In the genomic region with DNA sequence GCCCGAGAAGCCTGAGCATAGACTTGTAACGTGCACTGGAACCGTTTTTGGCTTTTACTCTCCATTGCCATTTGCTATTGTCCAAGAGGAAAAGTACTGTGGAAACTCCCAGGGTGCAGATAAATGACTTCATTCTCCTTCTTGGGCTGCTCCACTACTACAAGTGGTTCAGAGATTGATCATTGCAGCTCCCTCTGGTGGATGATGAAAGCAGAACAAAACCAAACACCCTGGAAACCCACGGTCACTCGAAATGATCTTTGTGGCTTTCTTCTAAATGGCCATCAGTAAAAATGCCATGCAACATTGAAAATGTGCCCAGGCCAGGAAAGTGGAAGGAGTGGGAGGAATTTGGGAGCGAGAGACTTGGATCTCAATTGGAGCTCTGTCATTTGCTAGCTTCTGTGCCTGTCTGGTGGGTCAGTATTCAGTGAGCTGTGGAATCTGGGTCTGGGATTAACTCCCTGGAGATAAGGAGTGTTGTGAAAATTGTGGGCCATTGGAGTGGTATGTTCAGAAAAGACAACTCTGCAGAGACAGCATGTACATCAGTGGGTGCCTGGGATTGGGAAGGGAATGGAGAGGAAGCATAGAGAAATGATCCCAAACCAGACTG, we compare ENCODE assay signal across 8 mouse cellular contexts.
DNase-seq lines count a peak whose midpoint lies in the region; ATAC-seq and TF ChIP-seq lines count a peak whose summit lies in the region.

No protein-coding gene starts in this region.

- no peak overlapping the region for H3K27ac ChIP-seq in liver, postnatal 0 days (ENCODE audit: low read depth)
- H3K27ac ChIP-seq in liver, embryonic 12.5 days, result no peak overlapping the region
- H3K27ac ChIP-seq in forebrain, postnatal 0 days (ENCODE audit: low read depth, low read length), result no peak overlapping the region
- no peak overlapping the region for H3K27ac ChIP-seq in hindbrain, embryonic 12.5 days

- TF ChIP-seq CTCF in liver, postnatal 0 days (IDR thresholded peaks at IDR 0.05; ENCODE audit: low read depth), result peak; percentile 77
- peak; percentile 81 for TF ChIP-seq CTCF in forebrain, postnatal 0 days (IDR thresholded peaks at IDR 0.05; ENCODE audit: low read depth)

- 27% methylated on average over 6 of the region's 6 CpGs for WGBS in liver, postnatal 0 days (ENCODE audit: insufficient replicate concordance)
- WGBS in liver, embryonic 12.5 days (ENCODE audit: insufficient replicate concordance), result 27% methylated on average over 6 of the region's 6 CpGs
- 19% methylated on average over 6 of the region's 6 CpGs for WGBS in forebrain, postnatal 0 days
- 28% methylated on average over 6 of the region's 6 CpGs for WGBS in hindbrain, embryonic 12.5 days

- no peak overlapping the region for H3K9ac ChIP-seq in liver, postnatal 0 days (replicated peaks)
- H3K9ac ChIP-seq in liver, embryonic 12.5 days, result no peak overlapping the region
- no peak overlapping the region for H3K9ac ChIP-seq in forebrain, postnatal 0 days
- H3K9ac ChIP-seq in hindbrain, embryonic 12.5 days, result no peak overlapping the region

- H3K4me2 ChIP-seq in liver, postnatal 0 days (ENCODE audit: low read depth, low read length), result peak overlapping the region; percentile 49
- no peak overlapping the region for H3K4me2 ChIP-seq in liver, embryonic 12.5 days
- no peak overlapping the region for H3K4me2 ChIP-seq in forebrain, postnatal 0 days (ENCODE audit: low read depth)
- no peak overlapping the region for H3K4me2 ChIP-seq in hindbrain, embryonic 12.5 days (replicated peaks)

- no peaks in the 10 kb centered on the region for H3K27me3 ChIP-seq in liver, postnatal 0 days (ENCODE audit: insufficient read depth, low read length)
- no peaks in the 10 kb centered on the region for H3K27me3 ChIP-seq in liver, embryonic 12.5 days (replicated peaks)
- H3K27me3 ChIP-seq in forebrain, postnatal 0 days (ENCODE audit: insufficient read depth, low read length), result no peaks in the 10 kb centered on the region
- no peaks in the 10 kb centered on the region for H3K27me3 ChIP-seq in hindbrain, embryonic 12.5 days

- no peaks in the 10 kb centered on the region for H3K9me3 ChIP-seq in liver, postnatal 0 days (ENCODE audit: low read length)
- H3K9me3 ChIP-seq in liver, embryonic 12.5 days (replicated peaks), result no peaks in the 10 kb centered on the region
- H3K9me3 ChIP-seq in forebrain, postnatal 0 days (ENCODE audit: low read length), result no peaks in the 10 kb centered on the region
- H3K9me3 ChIP-seq in hindbrain, embryonic 12.5 days (replicated peaks), result no peaks in the 10 kb centered on the region

- no peak for TF ChIP-seq EP300 in liver, postnatal 0 days (IDR thresholded peaks at IDR 0.05; ENCODE audit: low read depth)

- no peak overlapping the region for H3K4me3 ChIP-seq in liver, postnatal 0 days (ENCODE audit: low read depth, low read length)
- H3K4me3 ChIP-seq in liver, embryonic 12.5 days, result no peak overlapping the region
- no peak overlapping the region for H3K4me3 ChIP-seq in forebrain, postnatal 0 days (ENCODE audit: low read depth, low read length)
- no peak overlapping the region for H3K4me3 ChIP-seq in hindbrain, embryonic 12.5 days

- H3K4me1 ChIP-seq in liver, postnatal 0 days (ENCODE audit: insufficient read depth), result no peaks in the 10 kb centered on the region
- H3K4me1 ChIP-seq in liver, embryonic 12.5 days, result peaks cover 2% of the 10 kb centered on the region; the same call in 1 of the 2 replicates
- no peaks in the 10 kb centered on the region for H3K4me1 ChIP-seq in forebrain, postnatal 0 days (ENCODE audit: insufficient read depth)
- H3K4me1 ChIP-seq in hindbrain, embryonic 12.5 days, result no peaks in the 10 kb centered on the region; the same call in 1 of the 2 replicates

- no peaks in the 10 kb centered on the region for H3K36me3 ChIP-seq in liver, postnatal 0 days (replicated peaks; ENCODE audit: insufficient read depth, low read length)
- no peaks in the 10 kb centered on the region for H3K36me3 ChIP-seq in liver, embryonic 12.5 days
- no peaks in the 10 kb centered on the region for H3K36me3 ChIP-seq in forebrain, postnatal 0 days (ENCODE audit: insufficient read depth)
- no peaks in the 10 kb centered on the region for H3K36me3 ChIP-seq in hindbrain, embryonic 12.5 days

- peak; percentile 54 for ATAC-seq in liver, postnatal 0 days
- no peak for ATAC-seq in liver, embryonic 12.5 days
- ATAC-seq in forebrain, postnatal 0 days, result peak; percentile 90
- peak; percentile 69; the same call in 1 of the 2 replicates for ATAC-seq in hindbrain, embryonic 12.5 days (ENCODE audit: low FRiP score)

- DNase-seq in liver, postnatal 0 days, result peak; percentile 27
- DNase-seq in cerebellum, adult 11-12 months, result peak; percentile 44
- DNase-seq in forebrain, postnatal 0 days, result peak; percentile 82
- peak; percentile 51 to 71 for DNase-seq in layer of hippocampus, adult 8-10 months (ENCODE audit: low spot score in 2 of 2)
- DNase-seq in lung, postnatal 36 days, result peak; percentile 87
- DNase-seq in right cerebral cortex, postnatal 10 days (ENCODE audit: low spot score in 2 of 2), result peak; percentile 55 to 68

Comparison
In these comparisons a context has a peak if more than half of its experiments do, and no peak if none do; other contexts are left out.
1. DNase-seq: peak in every context shown above with its lines; median percentile 87 in lung, postnatal 36 days; 82 in forebrain, postnatal 0 days; 62 in right cerebral cortex, postnatal 10 days; 61 in layer of hippocampus, adult 8-10 months; 44 in cerebellum, adult 11-12 months; 27 in liver, postnatal 0 days.